Mouse (Mus musculus) small intestine, adult 2 months (tissue): Measurements from ENCODE around the gene Asb15. TPM values are rescaled to one million over a fixed set of nuclear protein-coding genes. Genes with fewer than 3 reads are reported as not detected.
A peak's percentile ranks its signal among the peaks of the same experiment; 100 is the strongest.

ENCODE experiments used
- H3K27ac ChIP-seq: fragments of 200-500 bp; 2 replicates; pipeline ENCODE4 v1.5.1; 2012; ENCODE audit warnings: low read depth, low read length, control low read depth, inconsistent platforms; ENCODE audit not compliant: insufficient read depth
- H3K27me3 ChIP-seq: fragments of 200-500 bp; 2 replicates; pipeline ENCODE4 v1.6.1; 2012; ENCODE audit warnings: mild to moderate bottlenecking, moderate library complexity, low read length, inconsistent platforms; ENCODE audit not compliant: control insufficient read depth, insufficient read depth
- H3K36me3 ChIP-seq: fragments of 200-500 bp; 2 replicates; pipeline ENCODE4 v1.6.1; 2012; ENCODE audit warnings: mild to moderate bottlenecking, low read length, control low read depth, inconsistent platforms; ENCODE audit not compliant: control insufficient read depth, insufficient read depth
- H3K4me1 ChIP-seq: fragments of 200-500 bp; 2 replicates; pipeline ENCODE4 v1.6.1; 2012; ENCODE audit warnings: low read length, inconsistent platforms, mixed read lengths; ENCODE audit not compliant: control insufficient read depth, insufficient read depth, insufficient read length
- H3K4me3 ChIP-seq: fragments of 200-500 bp; 2 replicates; pipeline ENCODE4 v1.5.1; 2012; ENCODE audit warnings: low read depth, mild to moderate bottlenecking, control low read depth, inconsistent platforms, low read length, moderate library complexity
- CTCF ChIP-seq: fragments of 200-500 bp; IDR thresholded peaks from 2 replicates; pipeline ENCODE4 v1.5.1; 2012; ENCODE audit warnings: low read depth, mild to moderate bottlenecking, control low read depth, inconsistent platforms, low read length, moderate library complexity, mixed read lengths; ENCODE audit not compliant: insufficient replicate concordance, insufficient read length; ENCODE audit errors: extremely low read depth
- POLR2A ChIP-seq: fragments of 200-500 bp; IDR thresholded peaks from 2 replicates; pipeline ENCODE4 v1.6.1; 2012; ENCODE audit warnings: low read depth, mild to moderate bottlenecking, control low read depth, inconsistent platforms, low read length, moderate library complexity
- WGBS: fragments of 180-500 bp; shearing (Covaris S2); methylation state at CpG from one replicate; pipeline ENCODE4 v1.1.7; 2018; 5-methylcytosine and 5-hydroxymethylcytosine counted together
- polyA plus RNA-seq: library from polyadenylated mRNA; depleted of rRNA; stranded (reverse); fragments of >200 nt; gene quantifications from 2 replicates; pipeline ENCODE4 v1.2.3, GENCODE M21; 2012

Gene Asb15
- polyA plus RNA-seq, 1 experiment: not detected

DNA sequence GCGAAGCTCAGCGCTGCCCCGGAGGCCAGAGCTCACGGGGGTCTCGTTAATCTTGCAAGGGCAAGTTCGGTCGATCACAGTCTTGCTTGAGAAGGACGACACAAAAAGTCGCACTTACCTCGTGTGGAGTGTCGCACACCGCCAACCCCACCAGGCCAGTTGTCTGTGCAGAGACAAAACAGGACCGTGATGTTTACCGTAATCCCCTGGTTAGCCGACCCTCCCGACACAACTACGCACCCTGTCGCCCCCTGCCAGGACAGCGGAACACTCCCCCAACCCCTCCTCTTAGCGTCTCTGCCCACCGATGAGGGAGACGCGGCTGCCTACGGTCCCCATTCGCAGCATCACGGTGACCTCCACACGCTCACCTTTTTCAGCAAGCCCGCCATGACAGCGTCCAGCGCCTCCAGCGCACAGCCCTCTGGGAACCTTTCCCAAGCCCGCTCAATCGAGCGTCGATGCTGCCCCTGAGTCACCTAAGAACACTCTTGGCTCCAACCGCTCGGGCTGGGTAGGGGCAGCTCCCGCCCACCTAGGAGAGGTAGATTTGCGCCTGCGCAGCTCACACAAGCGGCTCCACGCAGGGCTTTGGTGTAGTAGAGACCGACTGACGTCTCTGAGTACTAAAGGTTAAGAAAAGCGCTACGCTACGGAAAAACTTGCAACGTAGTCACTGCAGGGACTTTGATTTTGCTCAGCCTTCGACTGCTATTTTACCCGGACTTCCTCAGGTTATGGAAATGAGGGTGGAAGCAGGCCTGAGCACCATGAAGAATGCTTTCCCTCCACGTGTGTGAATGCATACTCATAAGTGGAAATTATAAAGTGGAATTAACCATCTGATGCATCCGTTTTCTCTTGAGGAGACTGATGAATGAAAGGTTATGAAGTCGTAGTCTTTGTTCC, 535 bp upstream of the Asb15 start, which contains the start of gene Ndufa5:
Gene Ndufa5 (minus strand): TSS at position 859 of the 909 bp plus-strand sequence.
- under 1% methylated on average over 53 of the region's 53 CpGs for WGBS

DNA sequence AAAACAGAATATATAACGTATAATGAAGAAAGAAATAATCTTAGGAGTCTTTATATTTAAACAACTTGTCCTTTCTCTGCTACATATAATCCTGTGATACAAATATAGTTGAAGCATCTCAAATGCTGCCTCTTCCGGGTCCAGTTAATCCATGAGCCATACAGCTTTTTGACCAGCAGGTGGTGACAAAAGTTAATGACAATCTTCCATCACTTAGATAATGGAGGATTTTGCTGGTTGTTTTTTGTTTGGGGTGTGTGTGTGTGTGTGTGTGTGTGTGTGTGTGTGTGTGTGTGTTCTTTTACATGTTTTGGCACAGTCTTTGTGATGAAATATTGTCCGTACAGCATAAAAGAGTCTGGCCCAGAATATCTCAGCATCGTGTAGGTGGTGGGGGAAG, 2.2 kb downstream of the Asb15 start:
- WGBS: 16% methylated on average over 4 of the region's 4 CpGs
- H3K27ac ChIP-seq: no peak overlapping the region
- H3K4me3 ChIP-seq: no peak overlapping the region
- H3K27me3 ChIP-seq: no peaks in the 10 kb centered on the region
- 0 out of 2 replicates have a peak, but pooled peaks cover 2% of the 10 kb centered on the region for H3K4me1 ChIP-seq
- TF ChIP-seq CTCF (no peak), POLR2A (no peak)
- H3K36me3 ChIP-seq: no peaks in the 10 kb centered on the region

More for the DNA sequence above, 535 bp upstream of the Asb15 start, which contains the start of gene Ndufa5:
- H3K4me1 ChIP-seq: 0 out of 2 replicates have a peak, but pooled peaks cover 2% of the 10 kb centered on the region
- peak within 1 kb of the TSS; percentile 74 for H3K4me3 ChIP-seq
- peak within 1 kb of the TSS; percentile 36 for H3K27ac ChIP-seq
- H3K27me3 ChIP-seq: no peaks in the 10 kb centered on the region
- TF ChIP-seq POLR2A: peak; percentile 58
- no peak for TF ChIP-seq CTCF
- peaks cover 4% of the 10 kb centered on the region; the same call in 1 of the 2 replicates for H3K36me3 ChIP-seq

DNA sequence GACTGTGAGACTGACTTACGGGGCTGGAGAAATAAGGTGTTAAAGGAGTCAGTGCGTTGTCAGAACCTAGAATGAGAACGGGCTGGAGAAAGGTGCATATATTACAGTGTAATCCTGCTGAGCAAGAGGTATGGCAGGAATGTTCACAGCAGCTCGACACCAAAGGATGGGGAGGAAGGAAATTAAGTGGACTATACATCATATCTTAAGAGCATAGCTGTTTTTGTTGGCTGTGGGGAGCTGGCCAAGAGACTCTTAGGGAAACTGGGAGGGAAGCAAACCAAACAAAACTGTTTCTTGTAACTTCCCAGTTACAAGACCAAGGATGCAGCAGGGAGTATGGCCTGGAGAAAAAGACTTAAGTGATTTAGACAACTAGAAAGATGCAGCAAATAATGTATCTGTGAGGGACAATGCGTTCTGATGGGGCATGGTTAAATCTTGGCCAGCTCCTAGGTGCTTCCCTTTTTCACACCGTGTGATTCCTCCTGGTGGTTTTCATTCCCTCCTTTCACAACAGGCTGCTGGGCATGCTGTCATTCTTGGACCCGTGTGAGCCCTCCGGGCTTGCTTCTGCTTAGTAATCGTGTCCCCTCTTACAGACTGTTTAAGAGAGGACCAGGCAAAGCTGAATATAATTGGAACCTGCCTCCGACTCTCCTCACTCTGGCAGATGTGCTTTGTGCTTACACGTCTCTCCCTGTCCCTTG, 2.9 kb downstream of the Asb15 start:
- H3K4me3 ChIP-seq: no peak overlapping the region
- no peaks in the 10 kb centered on the region for H3K36me3 ChIP-seq
- H3K27me3 ChIP-seq: no peaks in the 10 kb centered on the region
- no peak overlapping the region for H3K27ac ChIP-seq
- H3K4me1 ChIP-seq: 0 out of 2 replicates have a peak, but pooled peaks cover 2% of the 10 kb centered on the region
- TF ChIP-seq CTCF: no peak
- no peak for TF ChIP-seq POLR2A
- WGBS: 55% methylated on average over 11 of the region's 11 CpGs

DNA sequence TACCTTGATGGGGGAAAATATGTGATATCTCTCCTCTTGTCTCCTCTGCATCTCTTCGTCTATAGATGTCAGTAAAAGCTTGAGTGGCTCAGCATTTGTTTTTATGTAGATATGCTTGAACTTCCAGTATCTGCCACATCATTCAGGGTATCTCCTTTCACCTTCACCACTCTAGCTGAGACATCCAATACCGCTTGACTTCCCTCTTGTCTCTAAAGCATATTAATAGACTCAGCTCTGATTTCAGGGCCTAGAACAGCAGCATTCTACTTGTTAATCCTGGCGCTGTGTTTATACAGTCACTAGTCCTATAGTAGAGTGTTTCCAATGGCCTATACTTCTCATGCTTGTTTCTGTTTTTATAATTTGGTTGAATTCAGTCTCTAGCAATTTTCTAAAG, 4.9 kb downstream of the Asb15 start:
- Histone ChIP-seq H3K27ac (no peak overlapping the region), H3K27me3 (no peaks in the 10 kb centered on the region), H3K4me3 (no peak overlapping the region), H3K4me1 (no peaks in the 10 kb centered on the region), H3K36me3 (no peaks in the 10 kb centered on the region)
- WGBS: 83% methylated on average over 3 of the region's 3 CpGs
- no peak for TF ChIP-seq POLR2A
- TF ChIP-seq CTCF: no peak

DNA sequence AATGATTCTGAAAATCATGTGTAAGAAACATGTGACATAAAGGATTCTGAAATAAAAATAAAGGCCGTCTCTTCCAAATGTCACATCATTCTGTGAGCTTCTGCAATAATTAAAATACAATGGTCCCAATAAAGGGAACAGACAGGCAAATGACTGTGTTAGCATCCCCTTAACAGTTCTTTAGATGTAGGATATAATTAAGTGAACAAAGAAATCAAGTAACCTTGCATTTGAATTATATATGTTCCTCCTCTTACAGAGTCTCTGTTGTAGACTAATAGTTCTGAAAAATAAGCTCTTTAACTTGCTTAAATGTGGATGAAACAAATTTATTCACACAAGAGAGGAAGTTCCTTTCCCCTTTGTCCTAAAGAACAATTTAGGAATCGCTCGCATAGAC, 10.5 kb downstream of the Asb15 start:
- no peaks in the 10 kb centered on the region for H3K4me1 ChIP-seq

DNA sequence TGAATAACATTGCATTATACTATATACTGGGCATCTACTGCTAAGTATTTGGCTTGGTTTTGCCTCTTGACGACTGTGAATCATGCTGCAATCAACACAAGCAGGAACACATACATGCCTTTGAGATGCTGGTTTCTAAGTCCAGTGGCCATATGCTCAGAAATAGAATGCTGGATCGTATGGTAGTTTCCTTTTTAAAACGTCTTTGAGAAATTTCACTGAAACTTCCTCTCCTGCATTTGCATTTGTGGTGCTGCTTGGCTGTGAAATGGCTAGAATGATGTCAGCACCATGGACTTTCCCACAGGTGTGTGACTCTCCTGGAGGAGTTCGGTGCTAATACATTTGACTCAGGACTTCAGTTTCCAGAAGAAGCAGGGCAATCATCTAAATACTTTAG, 12.2 kb downstream of the Asb15 start:
- 55% methylated on average over 4 of the region's 4 CpGs for WGBS
- no peak for TF ChIP-seq CTCF
- no peak overlapping the region for H3K4me3 ChIP-seq

More for the DNA sequence above, 10.5 kb downstream of the Asb15 start:
- H3K36me3 ChIP-seq: no peaks in the 10 kb centered on the region
- H3K27ac ChIP-seq: no peak overlapping the region
- H3K4me3 ChIP-seq: no peak overlapping the region
- H3K27me3 ChIP-seq: no peaks in the 10 kb centered on the region
- 79% methylated on average over 3 of the region's 3 CpGs for WGBS
- TF ChIP-seq POLR2A (no peak), CTCF (no peak)

DNA sequence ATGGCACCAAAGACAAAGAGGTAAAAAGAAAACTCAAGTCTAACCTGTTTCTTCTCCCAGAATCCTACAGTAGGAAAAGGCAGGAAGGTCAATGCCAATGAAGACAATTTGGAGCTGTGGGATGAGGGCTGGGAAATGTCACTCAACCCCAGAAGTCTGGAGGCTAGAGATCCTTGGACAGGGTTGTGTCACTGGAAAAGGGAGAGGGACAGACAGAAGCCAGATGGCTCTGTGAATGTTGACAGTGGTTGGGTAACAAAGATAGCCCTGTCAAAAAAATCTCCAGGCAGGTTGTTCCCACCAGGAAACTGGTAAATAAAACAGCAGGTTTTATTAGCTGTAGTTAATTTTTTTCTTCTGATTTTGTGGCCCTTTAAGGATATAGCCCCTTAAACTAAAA, 14.4 kb downstream of the Asb15 start:
- Histone ChIP-seq H3K4me3 (no peak overlapping the region), H3K27me3 (no peaks in the 10 kb centered on the region), H3K27ac (no peak overlapping the region), H3K36me3 (no peaks in the 10 kb centered on the region), H3K4me1 (peaks cover 4% of the 10 kb centered on the region; the same call in 1 of the 2 replicates)
- TF ChIP-seq POLR2A (no peak), CTCF (no peak)

More for the DNA sequence above, 12.2 kb downstream of the Asb15 start:
- Histone ChIP-seq H3K27me3 (no peaks in the 10 kb centered on the region), H3K27ac (no peak overlapping the region), H3K4me1 (no peaks in the 10 kb centered on the region), H3K36me3 (no peaks in the 10 kb centered on the region)
